Mouse (Mus musculus) ES-E14 (cell line): ENCODE measurements around the gene Ganab. TPM values are rescaled to one million over a fixed set of nuclear protein-coding genes. Genes with fewer than 3 reads are reported as not detected.

Experiments
- DNase-seq: peaks from one replicate; pipeline ENCODE4 v3.0.0-alpha.2; 2013; ENCODE audit warnings: low read depth, low spot score
- H3K27ac ChIP-seq: 2 replicates; pipeline ENCODE4 v1.5.1; 2012; ENCODE audit warnings: low read depth, mild to moderate bottlenecking, low read length, moderate library complexity, mixed read lengths; ENCODE audit not compliant: poor library complexity, insufficient read depth, severe bottlenecking
- H3K36me3 ChIP-seq: 2 replicates; pipeline ENCODE4 v1.6.1; 2012; ENCODE audit warnings: mild to moderate bottlenecking, low read length, moderate library complexity, mixed read lengths; ENCODE audit not compliant: control insufficient read depth, poor library complexity, insufficient read depth, severe bottlenecking
- H3K4me1 ChIP-seq, 2 experiments: fragments of 150-350 bp in 1 of 2; sonication (generic) in 1 of 2; 2 replicates each; pipeline ENCODE4 v1.6.1; 2012; ENCODE audit warnings: low read length in 2 of 2, mild to moderate bottlenecking in 1 of 2, mixed read lengths in 1 of 2; ENCODE audit not compliant: control insufficient read depth in 2 of 2, insufficient read depth in 2 of 2, poor library complexity in 1 of 2
- H3K4me3 ChIP-seq, 2 experiments: fragments of 150-350 bp in 1 of 2; sonication (generic) in 1 of 2; 2 replicates each; pipeline ENCODE4 v1.5.1; 2012; ENCODE audit warnings: low read length in 2 of 2, low read depth in 1 of 2, mild to moderate bottlenecking in 1 of 2, mixed read lengths in 1 of 2; ENCODE audit not compliant: insufficient read depth in 1 of 2, poor library complexity in 1 of 2, severe bottlenecking in 1 of 2
- H3K9ac ChIP-seq: 2 replicates; pipeline ENCODE4 v1.6.1; 2012; ENCODE audit warnings: low read depth, mild to moderate bottlenecking, low read length, mixed read lengths; ENCODE audit not compliant: poor library complexity, insufficient read depth, severe bottlenecking
- H3K9me3 ChIP-seq: fragments of 150-350 bp; sonication (generic); 2 replicates; pipeline ENCODE4 v1.6.1; 2012; ENCODE audit warnings: low read depth, mild to moderate bottlenecking, low read length; ENCODE audit not compliant: control insufficient read depth, insufficient read depth
- CHD2 ChIP-seq: IDR thresholded peaks from 2 replicates; pipeline ENCODE4 v1.6.1; 2014; ENCODE audit warnings: mild to moderate bottlenecking, low read depth, low read length, inconsistent platforms
- HCFC1 ChIP-seq: IDR thresholded peaks from 2 replicates; pipeline ENCODE4 v1.6.1; 2012; ENCODE audit warnings: low read length, inconsistent platforms, borderline replicate concordance; ENCODE audit not compliant: insufficient read depth
- MAFK ChIP-seq: IDR thresholded peaks from 2 replicates; pipeline ENCODE4 v1.6.1; 2014; ENCODE audit warnings: mild to moderate bottlenecking, low read depth, low read length, inconsistent platforms; ENCODE audit not compliant: insufficient read depth
- ZC3H11A ChIP-seq: IDR thresholded peaks from 2 replicates; pipeline ENCODE4 v1.6.1; 2012; ENCODE audit warnings: low read depth, mild to moderate bottlenecking, inconsistent platforms, low read length, borderline replicate concordance
- ZNF384 ChIP-seq: IDR thresholded peaks from 2 replicates; pipeline ENCODE4 v1.6.1; 2012; ENCODE audit warnings: low read depth, low read length, inconsistent platforms
- in situ Hi-C, 2 experiments: fragments of 600-800 bp; cut with MboI; formaldehyde crosslinking; loops; one replicate each; pipeline ENCODE4 v1.15.1; 2025; ENCODE audit warnings: low sequenced_read_pairs in 2 of 2, inconsistent platforms in 1 of 2; ENCODE audit not compliant: unreplicated experiment in 2 of 2
- total RNA-seq: library from RNA; depleted of rRNA; stranded (reverse); fragments of 300-350 nt; gene quantifications from 2 replicates; pipeline ENCODE4 v1.2.3, GENCODE M21; 2012

Ganab gene
- total RNA-seq, 1 experiment: 321 TPM

DNA sequence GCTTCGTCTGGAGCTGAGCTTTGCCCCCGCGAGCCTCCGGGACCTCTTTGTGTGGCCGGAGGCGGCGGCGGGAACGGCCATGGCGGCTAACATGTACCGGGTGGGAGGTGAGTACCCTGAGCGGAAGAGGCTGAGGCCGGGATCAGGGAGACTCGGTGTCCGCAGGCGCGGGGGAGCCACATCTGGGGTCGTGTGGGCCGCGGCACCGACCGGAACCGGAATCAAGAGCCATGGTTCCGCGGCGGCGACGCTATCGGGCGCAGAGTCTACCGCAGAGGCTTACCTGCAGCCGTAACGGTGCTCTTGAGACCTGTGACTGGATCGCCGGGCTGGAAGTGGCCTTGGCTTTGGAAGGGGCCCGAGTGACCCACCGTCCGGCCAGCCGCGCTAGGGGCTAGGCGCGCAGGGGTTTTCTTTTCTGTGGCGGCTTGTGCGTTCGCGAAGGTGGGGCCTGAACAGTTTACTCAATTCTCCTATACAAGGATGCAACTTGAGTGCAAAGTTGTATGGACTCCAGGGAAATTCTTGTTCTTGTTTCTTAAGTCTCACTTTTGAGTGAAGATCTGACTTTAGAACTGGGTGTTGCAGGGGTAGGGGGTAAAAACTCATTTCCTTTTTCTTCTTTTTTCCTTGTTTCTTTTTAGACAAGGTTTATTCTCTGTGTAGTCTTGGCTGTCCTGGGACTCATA lies 44.5 kb downstream of the Ganab start:
- Histone ChIP-seq H3K4me3 (peak overlapping the region; percentile 88 to 89), H3K27ac (peak overlapping the region; percentile 82), H3K36me3 (peaks cover 33% of the 10 kb centered on the region), H3K9me3 (no peaks in the 10 kb centered on the region), H3K4me1 (peaks cover 9 to 19% of the 10 kb centered on the region in 2 experiments; a peak in 3 of 4 replicates), H3K9ac (peak overlapping the region; percentile 92)
- DNase-seq: no peak
- in situ Hi-C loops: no loop called here
- TF ChIP-seq CHD2: no peak
- TF ChIP-seq MAFK: no peak
- no peak for TF ChIP-seq HCFC1
- no peak for TF ChIP-seq ZC3H11A
- no peak for TF ChIP-seq ZNF384

- Histone ChIP-seq H3K36me3 (peaks cover 40% of the 10 kb centered on the region), H3K27ac (no peak overlapping the region), H3K9me3 (no peaks in the 10 kb centered on the region), H3K4me1 (peaks cover 9 to 19% of the 10 kb centered on the region in 2 experiments; a peak in 3 of 4 replicates), H3K4me3 (peak overlapping the region; percentile 88 to 89), H3K9ac (peak overlapping the region; percentile 92; the same call in 1 of the 2 replicates)
- in situ Hi-C loops: no loop called here
- DNase-seq: no peak
- TF ChIP-seq MAFK (no peak), CHD2 (no peak), ZNF384 (no peak), ZC3H11A (no peak), HCFC1 (no peak)
Measured at GRCm38 (mm10) chr19:8943047-8943446, 45.2 kb downstream of the Ganab start.

- TF ChIP-seq HCFC1: no peak
- no peak for TF ChIP-seq MAFK
- TF ChIP-seq CHD2: no peak
- TF ChIP-seq ZC3H11A: no peak
- no peak for TF ChIP-seq ZNF384
- in situ Hi-C loops: no loop called here
- no peak for DNase-seq
- Histone ChIP-seq H3K27ac (no peak overlapping the region), H3K9ac (peak overlapping the region; percentile 1; the same call in 1 of the 2 replicates), H3K9me3 (no peaks in the 10 kb centered on the region), H3K36me3 (peaks cover 46% of the 10 kb centered on the region), H3K4me1 (peaks cover 9 to 19% of the 10 kb centered on the region in 2 experiments; a peak in 3 of 4 replicates), H3K4me3 (no peak overlapping the region; a peak in 1 of 4 replicates)
Measured at GRCm38 (mm10) chr19:8944062-8944461, 46.2 kb downstream of the Ganab start.

DNA sequence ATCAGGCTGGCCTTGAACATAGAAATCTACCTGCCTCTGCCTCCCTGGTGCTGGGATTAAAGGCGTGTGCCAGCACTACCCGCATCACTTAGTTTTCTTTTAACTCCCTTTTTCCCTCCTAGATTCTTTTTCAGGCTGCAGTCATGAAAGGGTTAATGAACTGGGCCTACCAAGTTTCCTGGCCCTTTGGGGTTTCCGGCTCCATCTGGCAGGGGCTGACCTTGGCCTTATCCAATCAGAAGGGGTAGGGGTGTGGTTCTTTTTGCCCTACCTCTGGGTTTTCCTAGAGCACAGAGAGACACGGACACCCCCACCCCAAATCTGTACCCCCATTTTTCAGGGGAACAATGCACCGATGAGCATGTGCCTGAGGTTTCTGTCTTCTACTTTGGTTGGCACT lies 46.9 kb downstream of the Ganab start:
- TF ChIP-seq ZC3H11A (no peak), ZNF384 (peak; percentile 58; the same call in 1 of the 2 replicates)
- peak overlapping the region in 1 of 2 experiments; percentile 14; a peak in 1 of 4 replicates for H3K4me3 ChIP-seq
- H3K4me1 ChIP-seq: peaks cover 9 to 19% of the 10 kb centered on the region in 2 experiments; a peak in 3 of 4 replicates
- DNase-seq: peak; percentile 91
- H3K9ac ChIP-seq: peak overlapping the region; percentile 47
- H3K27ac ChIP-seq: no peak overlapping the region
- H3K36me3 ChIP-seq: peaks cover 48% of the 10 kb centered on the region
- H3K9me3 ChIP-seq: no peaks in the 10 kb centered on the region
- in situ Hi-C loops: no loop called here

- peaks cover 7 to 17% of the 10 kb centered on the region in 2 experiments; a peak in 3 of 4 replicates for H3K4me1 ChIP-seq
- peaks cover 50% of the 10 kb centered on the region for H3K36me3 ChIP-seq
- no peak for DNase-seq
- in situ Hi-C loops: no loop called here
- no peaks in the 10 kb centered on the region for H3K9me3 ChIP-seq
- TF ChIP-seq ZC3H11A (no peak), ZNF384 (no peak), CHD2 (no peak), HCFC1 (no peak), MAFK (no peak)
- H3K9ac ChIP-seq: no peak overlapping the region
- H3K27ac ChIP-seq: no peak overlapping the region
- H3K4me3 ChIP-seq: 0 out of 4 replicates have a peak overlapping the region, but pooled peaks of 1 of the 2 experiments have one; percentile 14
Measured at GRCm38 (mm10) chr19:8945251-8945650, 47.4 kb downstream of the Ganab start.
